Mouse (Mus musculus) frontal cortex, adult 2 months (tissue): Measurements from ENCODE around the gene Ndufaf1. TPM values are rescaled to one million over a fixed set of nuclear protein-coding genes. Genes with fewer than 3 reads are reported as not detected.
A peak's percentile ranks its signal among the peaks of the same experiment; 100 is the strongest.

Experiments used
- DNase-seq, 2 experiments: peaks; one replicate each; pipeline ENCODE4 v3.0.0; 2022; ENCODE audit warnings: low spot score in 1 of 2; ENCODE audit errors: extremely low spot score in 1 of 2
- polyA plus RNA-seq: library from polyadenylated mRNA; depleted of rRNA; stranded (reverse); fragments of >200 nt; gene quantifications from 2 replicates; pipeline ENCODE4 v1.2.3, GENCODE M21; 2012; rRNA removed

Ndufaf1 gene
- polyA plus RNA-seq, 1 experiment = 21.7 TPM

DNA sequence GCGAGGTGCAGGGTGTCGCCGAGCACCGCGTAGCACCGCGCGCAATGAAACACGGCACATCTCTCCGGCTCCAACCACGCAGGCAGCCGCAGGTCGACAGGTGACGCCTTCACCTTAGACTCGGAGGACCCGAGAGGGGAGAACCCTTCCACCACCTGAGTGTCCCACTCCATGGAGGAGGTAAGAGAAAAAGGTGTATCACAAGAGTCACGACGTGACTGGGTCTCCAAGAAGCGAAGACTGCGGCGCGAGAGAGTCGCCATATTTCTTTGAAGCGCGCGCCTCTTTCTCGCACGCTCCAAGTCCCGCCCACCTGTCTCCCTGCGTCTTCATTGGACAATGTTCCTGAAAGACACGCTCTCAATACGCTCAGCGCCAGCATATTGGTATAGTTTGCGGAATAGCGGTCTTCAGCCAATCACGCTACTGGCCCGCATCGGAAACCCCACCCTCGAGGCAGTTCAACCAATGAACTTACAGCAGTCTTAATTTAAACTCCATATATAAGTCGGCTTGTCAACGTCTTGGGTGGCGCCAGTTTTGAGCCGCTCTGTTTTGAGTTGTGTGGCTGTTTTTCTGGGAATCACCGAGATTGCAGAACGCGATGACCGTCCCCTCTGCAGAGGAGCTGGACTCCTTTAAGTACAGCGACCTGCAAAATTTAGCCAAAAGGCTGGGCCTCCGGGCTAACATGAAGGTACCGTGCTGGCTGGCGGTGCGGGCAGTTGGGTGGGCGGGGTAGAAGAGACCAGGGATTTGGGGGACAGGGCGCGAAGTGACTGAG lies 44.2 kb downstream of the Ndufaf1 start, which contains the start of the genes Nusap1 and Oip5:
Gene Nusap1 (plus strand): TSS at position 100 of the 784 bp plus-strand sequence.
Gene Oip5 (minus strand): TSS at position 271 of the 784 bp plus-strand sequence.
- DNase-seq = peak; percentile 96

DNA sequence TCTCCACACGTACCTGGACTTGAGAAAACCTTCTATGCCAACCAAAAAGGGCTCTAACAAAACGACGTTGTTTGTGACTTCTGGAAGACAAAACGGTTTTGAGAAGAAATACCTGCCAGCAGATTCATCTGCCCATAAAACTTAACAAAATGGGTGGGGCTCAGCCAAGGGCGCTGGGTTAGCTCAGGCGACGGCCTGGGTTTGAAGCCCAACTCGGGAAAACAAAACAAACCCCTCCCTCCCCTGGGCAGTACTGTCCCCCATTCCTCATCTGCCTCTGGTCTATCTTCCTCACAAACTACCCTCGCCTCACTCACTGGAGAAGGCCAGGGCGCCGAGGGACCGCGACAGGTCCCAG lies 44.8 kb downstream of the Ndufaf1 start:
- DNase-seq = no peak

- DNase-seq = no peak
These were observed 55.6 kb downstream of the Ndufaf1 start for GRCm38 (mm10) chr2:119607023-119607422.

Other genes with a start within 250 kb of the Ndufaf1 start
- 14.4 and 15.4 TPM in 2 replicates for gene Ino80, start 185.1 kb downstream of the Ndufaf1 start, polyA plus RNA-seq
- 0.82 and 1.2 TPM in 2 replicates for gene Exd1, start 115.2 kb downstream of the Ndufaf1 start, polyA plus RNA-seq
- gene Chp1, start 115.1 kb downstream of the Ndufaf1 start, polyA plus RNA-seq = 113 and 117 TPM in 2 replicates
- gene Nusap1, start 44.5 kb downstream of the Ndufaf1 start, polyA plus RNA-seq = 0.76 and 0.86 TPM in 2 replicates
- gene Oip5, start 44.4 kb downstream of the Ndufaf1 start, polyA plus RNA-seq = 1.4 and 1.7 TPM in 2 replicates
- 41.0 and 41.8 TPM in 2 replicates for gene Rtf1, start 12.2 kb upstream of the Ndufaf1 start, polyA plus RNA-seq
- 158 and 164 TPM in 2 replicates for gene Itpka, start 79.5 kb upstream of the Ndufaf1 start, polyA plus RNA-seq
- gene Ltk, start 97.6 kb upstream of the Ndufaf1 start, polyA plus RNA-seq = 43.3 and 46.4 TPM in 2 replicates
- gene Rpap1, start 124.7 kb upstream of the Ndufaf1 start, polyA plus RNA-seq = 13.7 and 14.6 TPM in 2 replicates
- gene Tyro3, start 134.9 kb upstream of the Ndufaf1 start, polyA plus RNA-seq = 130 and 145 TPM in 2 replicates
- 16.9 and 17.3 TPM in 2 replicates for gene Mga, start 234.4 kb upstream of the Ndufaf1 start, polyA plus RNA-seq